Mouse (Mus musculus): ENCODE results near the gene Slc7a5.
A peak's percentile ranks its signal among the peaks of the same experiment; 100 is the strongest.

Gene Slc7a5

DNA sequence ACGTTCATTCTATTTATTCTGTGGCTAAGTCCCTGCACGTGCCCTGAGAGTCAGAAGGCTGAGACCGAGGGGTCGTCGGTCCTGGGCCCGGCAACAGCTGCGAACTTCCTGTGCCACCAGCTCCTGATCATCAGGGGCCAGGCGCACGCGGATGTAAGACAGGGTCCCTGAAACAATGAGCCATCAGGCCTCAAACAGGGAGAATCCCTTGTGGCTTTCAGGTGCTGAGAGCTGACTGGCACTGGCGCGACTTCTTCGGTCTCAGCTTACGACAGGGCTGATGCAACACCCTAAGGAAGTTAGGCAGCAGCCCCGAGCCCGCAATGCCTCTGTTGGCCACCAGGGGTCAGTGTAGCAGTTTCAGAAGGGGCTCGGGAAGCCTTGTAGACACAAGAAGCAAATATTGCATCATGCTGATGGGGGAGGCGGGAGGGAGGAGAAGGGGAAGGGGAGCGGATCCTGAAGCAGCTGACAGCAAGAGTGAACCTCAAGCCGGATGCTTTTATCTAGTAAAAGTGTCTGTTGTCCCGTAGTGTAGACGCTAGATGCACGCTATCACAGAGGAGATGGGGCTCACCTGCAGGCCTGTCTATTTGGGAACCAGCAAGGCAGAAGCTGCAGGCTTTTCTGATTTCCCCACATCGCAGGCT lies 56.5 kb downstream of the Slc7a5 start:
- peak; percentile 82 to 99 for DNase-seq (ENCODE audit: low spot score in 2 of 2)

GRCm38 (mm10) chr8:121850436-121850820 lies 57.1 kb downstream of the Slc7a5 start:
- DNase-seq (ENCODE audit: low spot score in 2 of 2): no peak

DNA sequence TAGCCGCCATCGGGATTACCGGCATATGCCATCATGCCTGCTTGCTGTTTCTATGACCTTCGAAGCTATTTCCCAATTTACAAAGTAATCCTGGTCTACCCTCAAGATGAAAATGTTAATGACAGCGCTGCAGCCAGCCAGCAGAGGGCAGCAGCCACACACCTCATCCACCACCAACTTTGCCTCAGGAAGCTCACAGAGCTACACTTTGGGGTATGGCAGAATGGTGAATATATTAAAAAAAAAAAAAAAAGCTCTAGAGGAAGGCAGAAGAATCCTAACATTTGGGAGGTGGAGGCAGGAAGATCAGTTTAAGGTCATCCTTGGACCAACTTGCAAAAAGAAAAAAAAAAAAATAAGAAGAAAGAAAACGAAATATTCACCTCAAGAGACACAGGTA lies 57.5 kb downstream of the Slc7a5 start:
- DNase-seq (ENCODE audit: low spot score in 2 of 2): peak in 1 of 2 experiments; percentile 86

DNA sequence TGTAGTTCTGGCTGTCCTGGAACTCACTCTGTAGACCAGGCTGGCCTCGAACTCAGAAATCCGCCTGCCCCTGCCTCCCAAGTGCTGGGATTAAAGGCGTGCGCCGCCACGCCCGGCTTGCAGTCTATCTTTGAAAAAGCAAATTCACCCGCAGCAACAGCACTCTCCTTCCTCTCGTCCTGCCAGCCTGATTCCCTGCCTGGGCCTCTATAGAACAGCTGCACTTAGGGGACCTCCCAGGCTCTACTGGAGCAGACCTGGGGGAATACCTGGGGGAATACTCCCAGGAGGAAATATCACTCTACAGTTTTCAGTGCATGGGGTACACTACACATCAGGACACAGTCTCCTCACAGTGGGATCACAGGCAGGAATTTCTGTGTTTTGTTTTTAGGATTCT lies 58.2 kb downstream of the Slc7a5 start:
- DNase-seq (ENCODE audit: low spot score in 2 of 2): no peak

DNA sequence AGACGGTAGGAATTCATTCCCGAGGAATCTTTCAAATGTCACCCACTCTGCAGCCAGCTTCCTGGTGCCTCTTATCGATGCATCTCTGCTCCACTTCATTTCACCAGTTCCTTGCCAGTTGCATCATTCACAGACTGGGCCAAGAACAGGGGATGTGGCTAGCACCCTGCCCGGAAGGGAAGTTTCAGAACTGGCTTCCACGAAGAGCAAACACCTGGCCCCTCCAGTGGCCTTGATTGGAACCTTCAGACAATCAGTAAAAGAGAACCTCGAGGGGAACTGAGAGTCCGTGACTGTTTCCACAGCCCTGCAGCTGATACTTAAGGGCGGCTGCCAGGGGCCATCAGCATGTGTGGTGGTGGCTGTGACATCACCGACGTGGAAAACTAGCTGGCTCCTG lies 59.0 kb downstream of the Slc7a5 start:
- no peak for DNase-seq (ENCODE audit: low spot score in 2 of 2)

DNA sequence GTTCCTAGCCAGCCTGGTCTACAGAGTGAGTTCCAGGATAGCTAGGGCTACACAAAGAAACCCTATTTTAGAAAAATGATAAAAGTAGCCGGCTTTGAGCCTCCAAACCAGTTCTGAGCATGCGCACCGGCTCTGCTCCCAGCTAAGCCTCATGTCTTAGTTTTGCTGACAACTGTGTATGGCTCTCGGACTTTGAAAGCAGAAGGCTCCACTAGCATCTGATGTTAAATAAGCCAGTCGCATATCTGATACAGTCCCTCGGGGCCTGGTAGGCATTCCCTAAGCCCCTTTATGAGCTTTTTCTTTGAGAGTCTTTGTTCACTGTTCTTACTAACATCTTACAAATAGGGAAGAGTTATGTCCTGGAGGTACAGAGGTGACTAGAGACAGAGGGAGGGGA lies 59.5 kb downstream of the Slc7a5 start:
- DNase-seq (ENCODE audit: low spot score in 2 of 2): no peak

DNA sequence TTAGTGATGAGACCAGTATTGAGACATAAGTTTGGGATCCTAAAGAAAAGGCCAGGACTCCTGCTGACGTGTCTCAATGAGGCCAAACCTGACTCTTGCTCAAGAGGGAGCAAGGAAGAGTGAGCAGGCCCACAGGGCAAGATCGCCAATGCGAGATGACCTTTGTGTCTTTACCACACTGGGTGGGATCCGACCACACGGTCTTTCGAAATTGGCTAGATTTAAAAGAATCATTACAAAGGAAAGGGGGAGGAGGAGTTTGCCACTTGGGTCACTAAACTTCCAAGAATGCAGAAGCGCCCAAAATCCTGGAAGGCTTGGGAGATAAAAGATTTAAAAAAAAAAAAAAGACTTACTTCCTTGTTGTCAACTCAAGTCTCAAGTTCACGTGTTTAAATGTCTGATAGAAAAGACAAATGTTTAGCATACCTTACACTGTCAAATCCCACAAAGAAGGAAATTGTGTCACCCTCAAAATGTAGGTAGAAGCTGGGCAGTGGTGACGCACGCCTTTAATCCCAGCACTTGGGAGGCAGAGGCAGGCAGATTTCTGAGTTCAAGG lies 60.2 kb downstream of the Slc7a5 start:
- no peak for DNase-seq (ENCODE audit: low spot score in 2 of 2)

DNA sequence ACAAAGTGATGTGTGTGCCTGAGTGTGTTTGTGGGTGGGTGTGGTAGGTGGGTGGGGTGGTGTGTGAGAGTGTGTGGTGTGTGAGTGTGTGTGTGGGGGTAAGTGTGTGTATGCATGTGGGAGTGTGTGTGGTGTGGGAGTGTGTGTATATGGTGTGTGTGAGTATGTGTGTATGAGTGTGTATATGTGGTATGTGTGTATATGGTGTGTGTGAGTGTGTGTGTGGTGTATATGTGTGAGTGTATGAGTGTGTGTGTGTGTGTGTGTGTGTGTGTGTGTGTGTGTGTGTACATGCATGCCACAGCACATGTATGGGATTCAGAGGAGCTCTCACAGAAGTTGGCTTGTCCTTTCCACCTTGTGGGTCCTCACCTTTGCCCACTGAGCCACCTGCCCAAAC lies 60.7 kb downstream of the Slc7a5 start:
- DNase-seq (ENCODE audit: low spot score in 2 of 2): no peak

GRCm38 (mm10) chr8:121844765-121845164 lies 62.7 kb downstream of the Slc7a5 start:
- DNase-seq (ENCODE audit: low spot score in 2 of 2): no peak

DNA sequence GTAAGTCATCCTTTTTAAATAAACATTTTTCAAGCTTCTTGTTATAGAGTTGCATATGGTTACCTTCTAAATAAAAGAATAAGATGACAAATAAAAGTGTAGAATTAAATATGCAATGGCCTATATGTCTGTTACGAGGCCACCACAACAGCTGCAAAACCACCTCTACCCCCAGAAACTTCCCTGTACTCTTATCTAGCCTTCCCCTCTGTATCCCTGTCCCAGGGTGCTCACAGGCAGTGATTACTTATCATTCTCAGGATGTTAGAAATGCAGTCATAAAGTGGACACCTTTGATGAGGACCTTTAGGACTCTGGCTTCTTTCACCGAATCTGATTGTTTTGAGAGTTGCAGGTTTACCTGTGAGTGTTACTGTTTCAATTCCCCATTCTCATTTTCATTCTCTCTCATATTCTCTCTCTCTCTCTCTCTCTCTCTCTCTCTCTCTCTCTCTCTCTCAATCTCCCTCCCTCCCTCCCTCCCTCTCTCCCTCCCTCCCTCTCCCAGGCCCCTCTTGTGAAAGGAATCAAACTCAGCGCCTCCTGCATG lies 64.2 kb downstream of the Slc7a5 start:
- DNase-seq (ENCODE audit: low spot score in 2 of 2): no peak

DNA sequence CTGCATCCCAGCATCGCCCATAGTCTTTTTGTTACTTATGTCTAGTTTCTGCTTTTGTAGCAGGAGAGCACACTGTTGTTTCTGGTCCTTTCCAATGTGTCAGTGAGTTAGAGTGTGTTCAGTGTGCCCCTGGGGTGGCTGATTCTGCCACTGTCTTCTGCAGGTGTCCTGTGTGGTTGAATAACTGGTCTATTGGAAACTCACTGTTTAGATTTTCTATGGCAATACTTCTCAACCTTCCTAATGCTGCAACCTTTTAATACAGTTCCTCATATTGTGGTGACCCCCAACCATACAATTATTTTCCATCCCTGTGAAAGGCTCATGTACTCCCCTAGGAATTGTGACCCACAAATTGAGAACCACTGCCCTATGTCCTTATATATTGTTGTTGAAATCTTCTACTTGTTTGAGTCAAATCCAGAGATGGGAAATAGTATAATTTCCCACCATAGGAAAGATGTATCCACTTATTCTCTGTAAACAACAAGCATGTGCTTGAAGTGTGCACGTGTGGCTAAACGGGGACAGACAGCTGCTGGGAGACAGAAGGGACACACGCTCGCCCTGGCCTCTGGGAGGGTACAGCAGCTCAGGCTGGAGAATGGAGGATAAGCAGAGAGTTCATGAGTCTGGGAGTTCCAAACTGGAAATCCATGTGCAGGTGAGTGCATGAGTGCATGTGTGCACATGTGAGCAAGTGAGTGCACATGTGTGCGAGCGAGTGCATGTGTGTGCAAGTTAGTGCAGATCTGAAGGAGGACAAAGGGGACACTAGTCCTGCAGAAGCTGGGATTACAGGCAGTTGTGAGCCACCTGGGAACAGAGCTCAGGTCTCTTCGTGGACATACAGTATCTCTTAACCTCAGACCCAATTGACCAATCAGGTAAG lies 65.2 kb downstream of the Slc7a5 start:
- no peak for DNase-seq (ENCODE audit: low spot score in 2 of 2)

GRCm38 (mm10) chr8:121841242-121841641 lies 66.3 kb downstream of the Slc7a5 start:
- peak in 1 of 2 experiments; percentile 82 for DNase-seq (ENCODE audit: low spot score in 2 of 2)

DNA sequence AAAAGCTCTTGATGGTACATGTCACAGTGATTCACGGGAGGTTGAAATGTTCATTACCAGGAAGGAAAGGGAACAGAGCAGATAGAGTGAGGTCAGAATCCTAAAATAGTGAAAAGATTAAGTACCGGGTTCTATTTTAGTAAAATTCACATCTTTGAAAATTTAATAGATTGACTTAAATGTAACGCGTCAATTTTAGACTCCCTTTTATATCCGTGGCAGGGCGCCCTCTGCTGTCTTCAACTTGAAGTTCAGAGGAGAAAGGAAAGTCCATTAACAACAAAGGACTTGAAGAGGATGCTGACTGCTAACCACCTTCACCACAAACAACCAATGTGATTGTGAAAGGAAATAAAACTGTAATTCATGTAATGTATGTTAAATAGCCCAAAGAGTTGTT lies 75.0 kb downstream of the Slc7a5 start:
- peak in 1 of 2 experiments; percentile 89 for DNase-seq (ENCODE audit: low spot score in 2 of 2)

DNA sequence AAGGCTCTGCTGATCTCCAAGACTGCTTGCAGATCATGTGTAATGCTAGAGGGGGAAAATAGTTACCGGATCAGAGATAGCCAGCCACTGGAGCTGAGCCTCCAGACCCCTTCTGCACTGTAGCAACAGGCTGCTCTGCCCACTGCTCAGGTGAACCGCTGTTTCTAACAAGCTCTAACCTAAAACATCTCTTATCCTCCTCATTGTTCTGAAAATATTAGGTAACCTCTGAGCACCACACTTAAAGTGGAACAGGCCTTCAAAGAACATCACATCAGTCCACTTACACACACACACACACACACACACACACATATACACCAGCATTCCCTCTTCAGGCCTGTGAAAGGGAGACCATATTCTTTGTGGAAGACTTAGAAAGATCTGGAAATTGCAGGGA lies 75.4 kb downstream of the Slc7a5 start:
- no peak for DNase-seq (ENCODE audit: low spot score in 2 of 2)
